Mouse (Mus musculus) skeletal muscle tissue, adult 2 months (tissue): ENCODE data around the gene Cabp1.

Experiments used
- DNase-seq: peaks from one replicate; pipeline ENCODE4 v3.0.0-alpha.2; 2012; ENCODE audit warnings: low read depth, low spot score

Gene Cabp1

GRCm38 (mm10) chr5:115210380-115210779 lies 16.2 kb upstream of the Cabp1 start:
- DNase-seq, result no peak

- DNase-seq, result no peak
These were observed 14.4 kb upstream of the Cabp1 start for GRCm38 (mm10) chr5:115208601-115209000.

GRCm38 (mm10) chr5:115207892-115208291 lies 13.7 kb upstream of the Cabp1 start:
- no peak for DNase-seq

- no peak for DNase-seq
These were observed 13.1 kb upstream of the Cabp1 start for GRCm38 (mm10) chr5:115207244-115207643.

- peak; percentile 70 for DNase-seq
These were observed 10.6 kb upstream of the Cabp1 start for GRCm38 (mm10) chr5:115204562-115205311.

GRCm38 (mm10) chr5:115203735-115204561 lies 9.8 kb upstream of the Cabp1 start:
- peak; percentile 45 for DNase-seq

- DNase-seq, result no peak
These were observed 543 bp upstream of the Cabp1 start for GRCm38 (mm10) chr5:115194626-115195221.

- DNase-seq, result peak; percentile 27
These were observed 955 bp downstream of the Cabp1 start for GRCm38 (mm10) chr5:115193226-115193625.

- DNase-seq, result no peak
These were observed 1.4 kb downstream of the Cabp1 start for GRCm38 (mm10) chr5:115192828-115193195.

GRCm38 (mm10) chr5:115191880-115192827 lies 2.0 kb downstream of the Cabp1 start:
- DNase-seq, result no peak

- no peak for DNase-seq
These were observed 4.1 kb downstream of the Cabp1 start for GRCm38 (mm10) chr5:115190081-115190480.

GRCm38 (mm10) chr5:115188824-115189223 lies 5.4 kb downstream of the Cabp1 start:
- no peak for DNase-seq

GRCm38 (mm10) chr5:115187188-115188131 lies 6.7 kb downstream of the Cabp1 start:
- DNase-seq, result peak; percentile 90

GRCm38 (mm10) chr5:115186371-115187073 lies 7.7 kb downstream of the Cabp1 start:
- no peak for DNase-seq

GRCm38 (mm10) chr5:115184726-115185125 lies 9.5 kb downstream of the Cabp1 start:
- DNase-seq, result peak; percentile 40

GRCm38 (mm10) chr5:115183482-115183881 lies 10.7 kb downstream of the Cabp1 start:
- no peak for DNase-seq

GRCm38 (mm10) chr5:115182925-115183324 lies 11.3 kb downstream of the Cabp1 start:
- no peak for DNase-seq

GRCm38 (mm10) chr5:115181248-115181940 lies 12.8 kb downstream of the Cabp1 start:
- no peak for DNase-seq

GRCm38 (mm10) chr5:115179596-115179995 lies 14.6 kb downstream of the Cabp1 start:
- DNase-seq, result no peak
